Mouse (Mus musculus) ES-Bruce4 (cell line): ENCODE results near the gene Cerk.

ENCODE experiments used
- CTCF ChIP-seq: IDR thresholded peaks from one replicate; pipeline ENCODE4 v1.8.1; 2011; ENCODE audit warnings: low read depth, low read length
- POLR2A ChIP-seq: IDR thresholded peaks from one replicate; pipeline ENCODE4 v1.8.1; 2011; ENCODE audit warnings: low read length; ENCODE audit not compliant: insufficient read depth

DNA sequence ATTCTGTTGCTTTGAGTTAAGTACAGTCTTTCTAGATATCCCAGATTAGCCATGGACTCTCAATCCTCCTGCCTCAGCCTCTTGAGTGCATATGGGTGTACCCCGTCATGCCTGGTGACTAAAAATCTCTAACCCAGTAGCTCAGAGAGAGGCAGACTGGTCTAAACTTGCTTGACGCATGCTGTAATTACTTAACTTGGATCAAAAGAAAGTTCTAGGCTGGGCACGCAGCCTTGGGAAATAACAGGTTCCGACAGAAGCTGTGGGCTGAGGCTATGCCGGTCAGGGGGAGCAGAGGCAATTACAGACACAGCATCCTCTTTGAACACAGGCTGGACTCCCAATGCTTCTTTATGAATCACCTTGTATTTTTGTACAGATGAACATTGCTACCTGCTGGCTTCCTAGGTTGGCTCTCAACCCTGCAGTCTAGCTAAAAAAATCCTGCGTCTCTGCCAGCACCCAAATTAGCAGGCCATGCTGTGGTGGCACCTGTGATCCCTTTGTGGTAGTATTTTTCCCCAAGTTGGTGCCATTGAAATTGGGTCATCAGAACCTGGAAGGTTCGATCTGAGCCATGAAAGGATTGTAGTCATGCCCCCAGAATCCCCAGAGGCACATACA, 18.8 kb downstream of the Cerk start:
- TF ChIP-seq POLR2A (no peak), CTCF (no peak)
